Mouse (Mus musculus) layer of hippocampus, adult 9-11 months (tissue): ENCODE measurements around the gene Zfp771.

Experiments used
- DNase-seq: peaks from one replicate; pipeline ENCODE4 v3.0.0; 2022

Gene Zfp771

GRCm38 (mm10) chr7:127253821-127254769, 10.0 kb downstream of the Zfp771 start:
- peak; percentile 96 for DNase-seq

- no peak for DNase-seq
Measured at GRCm38 (mm10) chr7:127255008-127255407, 10.9 kb downstream of the Zfp771 start.

GRCm38 (mm10) chr7:127255965-127256364, 11.9 kb downstream of the Zfp771 start:
- no peak for DNase-seq

GRCm38 (mm10) chr7:127256518-127256917, 12.4 kb downstream of the Zfp771 start:
- DNase-seq: no peak

GRCm38 (mm10) chr7:127259186-127259905, 15.3 kb downstream of the Zfp771 start:
- DNase-seq: no peak

GRCm38 (mm10) chr7:127260309-127261111, 16.4 kb downstream of the Zfp771 start, which contains the start of gene Dctpp1:
Gene Dctpp1, minus strand, starts transcription at chr7:127260709.
- DNase-seq: peak; percentile 99

GRCm38 (mm10) chr7:127262218-127262961, 18.3 kb downstream of the Zfp771 start:
- no peak for DNase-seq

GRCm38 (mm10) chr7:127263526-127263925, 19.5 kb downstream of the Zfp771 start:
- no peak for DNase-seq

GRCm38 (mm10) chr7:127270256-127270655, 26.2 kb downstream of the Zfp771 start:
- DNase-seq: no peak

- no peak for DNase-seq
Measured at GRCm38 (mm10) chr7:127270666-127271065, 26.6 kb downstream of the Zfp771 start.

- DNase-seq: no peak
Measured at GRCm38 (mm10) chr7:127271093-127271492, 27.0 kb downstream of the Zfp771 start.

- no peak for DNase-seq
Measured at GRCm38 (mm10) chr7:127272566-127272965, 28.5 kb downstream of the Zfp771 start.

GRCm38 (mm10) chr7:127273118-127273923, 29.2 kb downstream of the Zfp771 start:
- DNase-seq: no peak

- peak; percentile 96 for DNase-seq
Measured at GRCm38 (mm10) chr7:127273925-127274789, 30.1 kb downstream of the Zfp771 start, which contains the start of gene Sephs2. Gene Sephs2, minus strand, starts transcription at chr7:127274055.

- DNase-seq: no peak
Measured at GRCm38 (mm10) chr7:127276519-127276961, 32.5 kb downstream of the Zfp771 start.

- DNase-seq: peak; percentile 20
Measured at GRCm38 (mm10) chr7:127278311-127278710, 34.2 kb downstream of the Zfp771 start.

GRCm38 (mm10) chr7:127280092-127280491, 36.0 kb downstream of the Zfp771 start:
- DNase-seq: no peak

GRCm38 (mm10) chr7:127281114-127281513, 37.0 kb downstream of the Zfp771 start:
- DNase-seq: no peak

- DNase-seq: no peak
Measured at GRCm38 (mm10) chr7:127282190-127282589, 38.1 kb downstream of the Zfp771 start.

GRCm38 (mm10) chr7:127285154-127285553, 41.1 kb downstream of the Zfp771 start:
- DNase-seq: no peak
